Mouse (Mus musculus) T-helper 17 cell (primary cell): ENCODE measurements around the gene Acsl5.

Source experiments
- in situ Hi-C, 2 experiments: fragments of 300-600 bp; cut with MboI, MseI; formaldehyde crosslinking; loops; 1 replicate in 1 of 2; 2 replicates in 1 of 2; pipeline ENCODE4 v1.15.1; 2025; ENCODE audit warnings: high pct_unique_total_duplicates in 2 of 2

Gene Acsl5

GRCm38 (mm10) chr19:55239766-55240426 is 11.8 kb upstream of the Acsl5 start:
- in situ Hi-C loops = no loop called here

DNA sequence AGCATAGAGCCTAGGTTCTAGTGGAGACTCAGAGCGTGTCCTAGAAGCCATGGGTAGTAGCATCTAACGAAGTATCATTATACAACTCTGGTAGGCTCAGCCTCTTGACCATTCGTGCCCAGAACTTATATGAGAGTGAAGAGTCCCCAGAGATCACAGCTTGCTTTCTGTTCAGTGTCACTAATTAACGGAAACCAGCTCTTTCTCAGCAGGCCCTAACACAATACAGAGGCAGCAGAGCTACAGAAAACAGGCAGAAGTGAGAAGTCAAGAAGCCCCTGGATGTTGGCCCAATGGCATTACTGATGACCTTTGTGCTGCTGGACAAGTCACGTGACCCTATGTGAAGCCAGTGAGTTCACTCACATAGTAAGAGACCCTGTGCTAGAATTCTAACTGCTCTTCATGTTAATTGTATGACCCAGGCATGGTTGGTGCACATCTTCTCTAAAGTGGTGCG is 10.5 kb upstream of the Acsl5 start, which contains the start of gene Gucy2g:
TSS of gene Gucy2g (minus strand) at position 51 of the 460 bp plus-strand sequence.
- in situ Hi-C loops = no loop called here

GRCm38 (mm10) chr19:55244791-55245231 is 6.9 kb upstream of the Acsl5 start:
- in situ Hi-C loops = no loop called here

GRCm38 (mm10) chr19:55247563-55247962 is 4.2 kb upstream of the Acsl5 start:
- in situ Hi-C loops = no loop called here

DNA sequence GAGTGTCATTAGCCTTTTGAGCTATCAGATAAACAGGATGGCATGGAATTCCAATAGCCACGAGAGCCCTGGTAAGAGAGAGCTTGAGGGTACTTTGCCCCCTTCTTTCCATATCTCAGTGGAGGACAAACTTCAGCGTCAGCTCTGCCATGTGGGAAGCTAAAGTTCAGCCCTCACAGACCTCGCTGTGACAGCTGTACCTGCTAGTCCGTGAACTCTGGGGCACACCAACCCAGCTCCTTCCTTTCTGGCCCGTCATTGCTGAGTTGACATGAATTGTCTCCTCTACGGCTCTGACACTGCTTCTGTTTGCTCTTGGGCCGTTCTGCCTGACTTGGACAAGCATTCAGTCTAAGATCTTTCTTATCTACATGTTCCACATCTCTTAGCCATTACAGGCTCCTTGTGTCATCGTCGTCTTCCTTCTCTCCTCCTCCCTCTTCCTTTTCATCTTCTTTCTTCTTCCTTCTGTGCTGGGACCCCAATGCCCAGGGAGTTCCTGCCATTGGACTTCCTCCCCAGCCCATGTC is 3.7 kb upstream of the Acsl5 start:
- in situ Hi-C loops = no loop called here

DNA sequence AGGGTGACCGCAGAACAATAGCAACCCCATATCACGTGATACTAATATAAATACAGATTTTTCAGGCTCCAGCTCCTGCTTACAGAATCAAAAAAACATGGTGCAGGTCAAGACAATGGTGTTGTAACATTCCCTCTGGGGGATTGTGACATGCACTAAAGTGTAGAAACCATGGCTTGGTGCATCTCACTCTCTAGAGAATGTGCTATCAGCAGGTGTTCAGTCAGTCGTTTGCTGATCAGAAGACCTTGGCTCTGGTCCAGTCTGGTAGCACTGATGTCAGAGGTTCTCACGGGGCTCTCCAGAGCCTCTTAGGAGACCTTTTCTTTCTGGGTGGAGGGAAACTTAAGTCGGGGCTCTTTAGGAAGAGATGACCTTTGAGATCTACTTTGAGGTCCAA is 1.3 kb upstream of the Acsl5 start:
- in situ Hi-C loops = loop anchor here in 1 of 2 experiments (25.0 kb wide), 1 partner anchor 1838 kb away; no protein-coding TSS in a partner anchor

- in situ Hi-C loops = loop anchor here in 1 of 2 experiments (25.0 kb wide), 1 partner anchor 1841 kb away; no protein-coding TSS in a partner anchor
Measured at GRCm38 (mm10) chr19:55253239-55253569, 1.5 kb downstream of the Acsl5 start.

DNA sequence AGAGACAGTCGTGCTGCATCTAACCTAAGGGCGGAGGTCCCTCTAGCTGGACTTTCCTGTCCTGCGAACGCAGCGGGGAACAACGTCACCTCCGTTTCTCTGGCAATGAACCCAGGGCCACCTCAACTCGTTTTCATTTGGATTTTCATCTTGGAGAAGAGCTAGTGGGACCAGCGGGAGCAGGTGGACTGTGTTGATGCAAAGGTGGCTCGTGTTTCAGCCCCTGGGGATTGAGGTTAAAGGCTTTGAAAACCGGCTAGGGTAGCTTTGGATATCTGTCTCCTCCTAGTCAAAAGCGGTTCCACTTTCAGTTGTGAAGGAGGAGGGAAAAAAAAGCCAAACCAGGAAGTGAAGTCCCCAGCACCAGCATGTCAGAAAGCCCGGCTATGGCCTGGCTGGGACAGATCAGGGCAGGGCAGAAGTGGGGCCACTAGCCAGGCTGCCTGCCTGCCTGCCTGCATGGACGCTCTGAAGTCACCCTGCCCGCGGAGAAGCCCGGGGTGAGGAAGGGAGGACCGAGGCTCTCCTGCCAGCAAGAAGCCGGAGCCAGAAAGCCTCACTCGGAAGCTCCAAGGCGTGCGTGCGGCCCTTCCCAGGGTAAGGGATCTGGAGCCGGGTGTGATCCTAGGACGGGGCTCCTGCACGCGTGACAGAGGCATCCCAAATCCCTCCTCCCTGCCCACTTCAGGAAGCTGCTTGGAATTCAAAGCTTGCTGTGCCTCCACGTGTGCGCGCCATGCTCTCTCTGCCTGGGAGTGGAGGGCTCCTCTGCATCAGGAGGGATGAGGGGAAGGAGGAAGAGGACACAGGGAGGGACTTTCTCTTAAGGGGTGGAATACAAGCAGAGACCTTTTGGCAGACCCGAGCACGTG is 2.1 kb downstream of the Acsl5 start:
- in situ Hi-C loops = loop anchor here in 1 of 2 experiments (25.0 kb wide), 1 partner anchor 1842 kb away; no protein-coding TSS in a partner anchor

GRCm38 (mm10) chr19:55254513-55255016 is 2.8 kb downstream of the Acsl5 start:
- in situ Hi-C loops = loop anchor here in 1 of 2 experiments (25.0 kb wide), 1 partner anchor 1842 kb away; no protein-coding TSS in a partner anchor

GRCm38 (mm10) chr19:55256156-55256555 is 4.4 kb downstream of the Acsl5 start:
- in situ Hi-C loops = loop anchor here in 1 of 2 experiments (25.0 kb wide), 1 partner anchor 1844 kb away; no protein-coding TSS in a partner anchor

DNA sequence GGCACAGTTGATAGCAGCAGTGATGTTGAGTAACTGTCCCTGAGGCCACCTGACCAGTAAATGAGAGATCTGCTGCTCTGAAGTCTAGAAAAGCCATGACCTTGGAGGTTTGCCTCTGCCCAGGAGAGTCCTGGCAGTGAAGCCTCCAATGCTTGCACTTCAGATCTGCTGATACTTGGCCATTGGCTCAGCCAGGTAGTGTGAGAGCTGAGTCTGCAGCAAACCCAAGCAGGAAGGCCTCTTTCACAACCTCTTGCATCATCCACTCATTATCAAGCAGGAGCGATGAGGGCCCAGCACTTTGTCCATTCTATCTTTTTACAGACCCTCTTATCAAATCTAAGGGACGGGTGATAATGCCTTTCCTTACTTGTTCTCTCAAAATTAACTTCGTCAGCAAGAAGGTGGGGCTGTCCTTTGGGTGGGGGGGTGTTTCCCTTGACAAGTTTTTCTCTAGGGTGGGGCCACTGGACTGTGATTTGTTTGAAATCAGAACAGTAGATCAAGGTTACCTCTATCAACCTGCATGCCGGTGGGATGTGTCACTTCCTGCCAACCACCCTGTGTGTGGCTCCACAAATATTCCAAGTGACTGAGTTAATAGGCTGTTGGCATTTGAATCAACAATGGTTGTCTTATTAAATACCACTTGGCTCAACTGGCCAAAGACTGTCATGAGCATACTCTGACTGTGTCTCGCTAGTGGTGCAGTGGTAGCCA is 6.1 kb downstream of the Acsl5 start:
- in situ Hi-C loops = loop anchor here in 1 of 2 experiments (25.0 kb wide), 1 partner anchor 1846 kb away; no protein-coding TSS in a partner anchor

DNA sequence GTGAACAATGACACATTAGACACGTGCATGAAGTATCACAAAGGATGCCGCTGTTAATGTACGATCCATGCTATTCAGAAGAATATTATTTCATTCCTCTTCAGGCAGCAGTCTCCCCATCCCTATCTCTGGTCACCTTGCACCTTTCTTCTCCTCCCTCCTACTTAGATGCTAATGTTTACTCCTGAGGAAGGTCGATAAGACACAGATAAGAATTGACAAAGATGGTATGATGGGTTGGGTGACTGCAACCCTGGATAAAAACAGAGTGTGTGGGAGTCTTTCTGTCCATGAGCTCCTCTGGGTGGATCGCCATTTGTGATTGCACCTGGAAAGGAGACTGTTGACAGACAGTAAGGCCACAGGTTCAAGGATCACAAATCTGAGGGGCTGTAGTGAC is 6.8 kb downstream of the Acsl5 start:
- in situ Hi-C loops = loop anchor here in 1 of 2 experiments (25.0 kb wide), 1 partner anchor 1846 kb away; no protein-coding TSS in a partner anchor

GRCm38 (mm10) chr19:55260389-55261184 is 8.8 kb downstream of the Acsl5 start:
- in situ Hi-C loops = loop anchor here in 1 of 2 experiments (25.0 kb wide), 1 partner anchor 1848 kb away; no protein-coding TSS in a partner anchor

DNA sequence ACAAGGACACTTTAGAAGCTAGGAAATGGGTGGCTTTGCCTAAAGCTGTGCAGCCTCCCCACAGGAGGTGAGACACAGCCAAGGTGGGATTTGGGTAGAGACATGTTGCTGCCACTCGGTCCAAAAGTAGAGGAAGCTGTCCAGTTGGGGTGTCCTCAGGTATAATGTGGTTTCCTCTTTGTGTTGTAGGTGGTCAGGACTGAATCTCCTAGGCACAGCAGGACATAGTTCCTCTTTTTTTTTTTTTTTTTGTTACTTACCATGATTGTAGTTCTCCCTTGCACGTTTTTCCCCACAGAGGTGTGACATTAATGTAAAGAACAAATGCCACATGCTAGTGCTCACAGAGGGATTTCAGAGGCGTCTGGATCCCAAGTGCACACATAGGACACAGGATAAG is 13.5 kb downstream of the Acsl5 start:
- in situ Hi-C loops = loop anchor here in 1 of 2 experiments (25.0 kb wide), 1 partner anchor 1853 kb away; no protein-coding TSS in a partner anchor

DNA sequence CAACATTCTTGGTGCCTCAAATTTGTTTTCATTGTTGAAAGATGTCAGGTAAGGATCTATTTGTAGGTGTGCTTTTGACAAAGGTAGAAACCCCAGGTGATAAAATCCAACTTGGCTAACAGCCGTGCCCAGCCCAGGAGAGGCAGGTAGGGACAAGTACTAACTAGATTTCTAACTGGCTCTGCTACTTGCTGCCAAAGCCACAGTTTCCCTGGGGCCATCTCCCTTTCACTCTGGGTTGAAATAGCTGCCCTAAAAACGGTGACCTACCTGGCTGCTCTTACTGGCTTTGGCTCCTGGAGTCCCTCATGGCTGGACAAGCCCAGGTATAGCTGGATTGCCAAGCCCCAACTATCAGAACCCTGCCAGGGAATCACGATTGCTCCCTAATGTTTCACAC is 15.0 kb downstream of the Acsl5 start:
- in situ Hi-C loops = loop anchor here in 1 of 2 experiments (25.0 kb wide), 1 partner anchor 1854 kb away; no protein-coding TSS in a partner anchor

GRCm38 (mm10) chr19:55268150-55268549 is 16.4 kb downstream of the Acsl5 start:
- in situ Hi-C loops = loop anchor here in 1 of 2 experiments (25.0 kb wide), 1 partner anchor 1856 kb away; no protein-coding TSS in a partner anchor

DNA sequence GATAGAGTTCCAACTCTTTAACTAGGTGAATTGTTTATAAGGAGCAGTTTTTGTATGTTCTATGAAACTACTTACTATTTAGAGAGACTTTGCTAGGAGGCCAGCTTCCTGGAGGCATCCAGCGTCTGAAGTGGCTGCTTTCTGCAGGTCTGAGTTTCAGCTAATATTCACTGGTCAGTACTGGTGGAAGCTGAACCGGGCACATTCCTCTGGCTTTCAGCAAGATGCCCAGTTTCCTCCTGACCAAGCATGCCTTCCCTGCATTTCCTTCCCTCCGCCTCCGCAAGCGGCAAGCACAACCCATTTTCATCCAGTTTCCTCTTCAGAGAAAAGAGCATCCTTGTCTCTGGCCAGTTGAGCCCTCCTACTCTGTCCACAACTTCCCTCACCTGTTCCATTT is 17.3 kb downstream of the Acsl5 start:
- in situ Hi-C loops = loop anchor here in 1 of 2 experiments (25.0 kb wide), 1 partner anchor 1857 kb away; no protein-coding TSS in a partner anchor

DNA sequence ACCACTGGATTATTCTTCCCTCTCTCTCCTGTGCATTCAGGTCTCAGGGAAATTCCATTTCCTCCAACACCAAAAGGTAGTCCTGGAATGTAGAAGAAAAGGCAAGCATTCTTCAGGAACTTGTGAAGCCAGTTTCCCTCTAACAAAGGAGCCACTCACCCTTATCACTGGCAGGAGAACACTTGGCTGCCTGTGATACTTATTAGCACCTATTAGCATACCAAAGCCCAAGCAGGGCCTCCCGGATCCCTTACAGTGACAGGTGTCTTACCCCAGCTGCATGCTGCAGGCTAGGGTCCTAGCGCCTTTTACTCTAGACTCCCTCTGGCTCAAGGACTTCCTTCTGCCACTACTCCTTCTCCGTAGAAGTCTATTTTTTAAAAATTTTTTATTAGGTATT is 19.7 kb downstream of the Acsl5 start:
- in situ Hi-C loops = loop anchor here in 1 of 2 experiments (25.0 kb wide), 1 partner anchor 1859 kb away; no protein-coding TSS in a partner anchor

DNA sequence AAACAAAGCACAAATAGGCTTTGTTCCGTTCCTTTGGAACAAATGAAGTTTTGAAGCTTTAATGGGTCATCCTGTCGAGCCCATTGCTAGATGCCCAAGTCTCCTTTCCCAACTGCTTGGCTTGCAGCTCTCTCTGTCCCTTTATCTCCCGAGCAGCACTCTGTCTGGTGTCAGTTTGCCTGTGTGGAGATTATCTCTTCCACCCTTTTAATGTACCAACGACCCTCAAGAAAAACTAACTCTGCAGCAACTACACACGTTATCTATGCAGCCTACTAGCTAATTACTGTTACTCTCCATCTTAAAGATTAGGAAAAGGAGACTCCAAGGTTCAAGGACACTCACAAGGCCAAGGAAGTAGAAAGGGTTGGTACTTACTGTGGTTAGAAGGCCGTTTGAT is 21.6 kb downstream of the Acsl5 start:
- in situ Hi-C loops = loop anchor here in 1 of 2 experiments (25.0 kb wide), 1 partner anchor 1861 kb away; no protein-coding TSS in a partner anchor
